Mouse (Mus musculus) CH12F3 (cell line): ENCODE results near the gene Tpst2.

Experiments used
- in situ Hi-C: fragments of 300-500 bp; cut with MboI; formaldehyde crosslinking; loops from 2 replicates; pipeline ENCODE4 v1.14.3; 2020; ENCODE audit warnings: low sequenced_read_pairs

Gene Tpst2

GRCm38 (mm10) chr5:112253169-112253568 is 23.3 kb upstream of the Tpst2 start:
- in situ Hi-C loops, result no loop called here

DNA sequence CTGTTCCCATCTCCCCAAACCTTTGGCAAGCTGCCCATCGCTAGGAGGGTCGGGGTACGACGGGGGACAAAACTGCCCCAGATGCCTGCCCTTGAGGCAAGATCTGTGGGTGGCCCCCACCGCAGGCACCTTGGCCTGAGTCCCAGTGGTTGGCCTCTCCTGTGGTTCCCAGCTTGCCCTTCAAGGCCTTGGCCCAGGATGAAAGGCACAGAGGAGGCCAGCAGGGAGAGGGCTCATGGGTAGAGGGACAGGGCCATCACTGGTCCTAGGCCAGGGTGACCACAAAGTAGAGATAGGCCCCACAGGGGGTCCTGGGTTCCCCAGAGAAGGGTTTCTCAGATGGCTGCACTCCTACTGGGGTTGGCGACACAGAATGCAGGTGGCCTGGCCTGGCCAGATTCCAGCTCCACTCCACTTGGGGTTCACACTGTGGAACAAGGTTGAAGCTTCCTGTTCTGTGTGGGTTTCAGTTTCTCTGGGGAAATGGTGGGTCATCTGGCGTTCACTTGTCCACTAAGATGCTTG is 22.1 kb upstream of the Tpst2 start:
- in situ Hi-C loops, result no loop called here

GRCm38 (mm10) chr5:112255426-112255825 is 21.1 kb upstream of the Tpst2 start, which contains the start of gene Crybb1:
Gene Crybb1 (plus strand): TSS chr5:112255815.
- in situ Hi-C loops, result no loop called here

GRCm38 (mm10) chr5:112256457-112256856 is 20.0 kb upstream of the Tpst2 start:
- in situ Hi-C loops, result no loop called here

GRCm38 (mm10) chr5:112257896-112258295 is 18.6 kb upstream of the Tpst2 start:
- in situ Hi-C loops, result no loop called here

DNA sequence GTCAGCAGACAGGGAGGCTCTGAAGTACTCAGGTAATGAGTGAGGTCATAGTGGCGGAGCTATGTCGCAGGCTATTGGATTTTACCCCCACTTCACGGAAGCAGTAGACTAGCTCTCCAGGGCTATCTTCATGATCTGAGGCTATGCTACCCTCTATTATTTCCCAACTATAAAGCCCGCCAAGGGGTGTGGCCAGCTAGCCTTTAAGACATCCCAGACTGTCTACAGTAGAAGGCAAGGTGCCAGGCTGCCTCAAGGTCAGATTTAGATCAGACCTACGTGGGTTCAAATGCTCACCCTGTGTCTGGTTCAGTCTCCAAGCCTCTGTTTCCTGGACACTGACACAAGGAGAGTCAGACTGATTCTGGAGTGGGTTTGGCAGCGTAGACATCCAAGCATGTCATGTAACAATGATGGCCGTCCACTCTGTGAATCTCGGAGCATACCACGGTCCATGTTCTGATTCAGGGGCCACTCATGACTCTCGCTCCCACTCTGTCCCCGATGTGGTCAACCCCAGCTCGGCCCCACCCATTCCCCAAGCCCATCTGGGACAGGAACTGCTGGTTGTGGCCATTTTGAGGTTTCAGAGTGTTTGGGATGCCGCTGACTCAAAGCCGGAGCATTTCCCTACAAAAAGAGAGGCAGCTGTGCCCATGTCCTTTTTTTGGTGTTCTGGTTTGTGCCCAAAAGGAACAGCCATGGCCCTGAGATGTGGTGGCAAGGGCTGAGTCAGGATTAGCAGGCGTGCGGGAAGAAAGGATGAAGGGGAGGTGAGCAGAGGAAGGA is 16.4 kb upstream of the Tpst2 start:
- in situ Hi-C loops, result no loop called here

DNA sequence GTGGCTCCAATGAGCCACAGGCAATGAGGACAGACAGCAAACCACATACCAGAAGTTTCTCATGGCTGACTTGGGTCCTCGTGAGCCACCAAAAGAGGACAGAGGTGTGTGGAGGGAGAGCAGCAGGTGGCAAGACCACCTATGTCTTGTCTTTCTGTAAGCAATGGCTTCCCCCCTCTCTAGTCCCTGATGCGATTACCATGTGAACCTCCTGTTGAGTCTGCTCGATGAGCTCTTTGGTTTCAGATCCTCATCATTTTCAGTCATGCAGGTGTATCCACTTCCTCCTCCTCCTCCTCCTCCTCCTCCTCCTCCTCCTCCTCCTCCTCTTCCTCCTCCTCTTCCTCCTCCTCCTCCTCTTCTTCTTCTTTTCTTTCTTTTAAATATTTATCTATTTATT is 15.7 kb upstream of the Tpst2 start:
- in situ Hi-C loops, result no loop called here

DNA sequence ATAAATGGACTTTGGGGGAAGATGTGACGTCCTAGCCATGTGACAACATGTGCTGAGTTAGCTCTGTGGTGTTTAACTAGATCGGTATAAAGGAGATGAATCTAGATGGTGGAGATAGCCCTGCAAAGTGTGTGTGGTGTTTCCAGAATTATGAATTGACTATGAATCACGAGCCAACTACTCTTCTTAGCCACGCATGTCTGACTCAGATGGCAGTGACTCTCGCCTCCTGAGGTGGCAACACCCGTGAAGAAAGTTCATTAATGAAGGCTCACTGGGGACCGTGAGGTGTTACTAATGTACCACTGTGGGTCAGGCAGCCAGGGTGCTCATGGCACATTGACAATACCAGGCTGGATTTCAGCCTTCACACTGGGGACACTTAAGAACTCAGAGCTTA is 12.4 kb upstream of the Tpst2 start:
- in situ Hi-C loops, result no loop called here

DNA sequence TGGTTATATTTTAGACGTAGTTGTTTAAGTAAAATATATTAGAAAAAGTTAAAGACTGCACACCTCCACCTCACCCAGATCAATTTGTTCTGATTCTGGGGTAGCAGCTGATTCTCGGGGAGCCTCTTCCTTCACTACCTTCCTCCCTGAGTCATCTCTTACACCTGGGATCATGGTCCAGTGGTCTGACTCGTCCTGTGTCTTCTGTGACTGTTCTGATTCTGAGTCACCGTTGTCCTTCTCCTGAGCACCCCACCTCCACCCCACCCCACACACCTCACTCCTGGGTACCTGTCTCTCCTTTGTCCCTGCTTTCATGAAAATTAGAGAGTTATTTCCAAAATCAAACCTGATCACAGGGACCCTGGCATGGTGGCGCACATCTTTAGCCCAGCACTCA is 11.4 kb upstream of the Tpst2 start:
- in situ Hi-C loops, result no loop called here

DNA sequence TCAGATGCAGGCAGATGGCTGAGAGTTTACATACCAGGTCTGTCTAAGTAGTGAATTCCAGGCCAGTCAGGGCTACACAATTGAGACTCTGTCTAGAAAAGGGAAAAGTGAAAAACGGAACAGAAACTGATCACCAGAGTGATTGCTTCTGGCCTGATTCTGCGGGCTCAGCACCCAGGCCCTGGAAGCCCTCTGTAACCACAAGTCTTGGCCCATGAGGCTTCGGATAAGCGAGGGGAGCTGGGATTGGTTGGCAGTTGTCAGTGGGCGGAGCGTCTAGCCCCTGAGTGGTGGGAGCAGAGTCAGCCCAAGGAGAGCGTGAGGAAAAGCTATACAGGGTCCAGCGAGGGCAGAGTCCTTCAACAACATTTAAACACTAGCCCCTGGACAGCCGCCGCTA is 11.0 kb upstream of the Tpst2 start:
- in situ Hi-C loops, result no loop called here

GRCm38 (mm10) chr5:112266011-112266777 is 10.3 kb upstream of the Tpst2 start:
- in situ Hi-C loops, result no loop called here

GRCm38 (mm10) chr5:112270764-112271541 is 5.5 kb upstream of the Tpst2 start:
- in situ Hi-C loops, result no loop called here

DNA sequence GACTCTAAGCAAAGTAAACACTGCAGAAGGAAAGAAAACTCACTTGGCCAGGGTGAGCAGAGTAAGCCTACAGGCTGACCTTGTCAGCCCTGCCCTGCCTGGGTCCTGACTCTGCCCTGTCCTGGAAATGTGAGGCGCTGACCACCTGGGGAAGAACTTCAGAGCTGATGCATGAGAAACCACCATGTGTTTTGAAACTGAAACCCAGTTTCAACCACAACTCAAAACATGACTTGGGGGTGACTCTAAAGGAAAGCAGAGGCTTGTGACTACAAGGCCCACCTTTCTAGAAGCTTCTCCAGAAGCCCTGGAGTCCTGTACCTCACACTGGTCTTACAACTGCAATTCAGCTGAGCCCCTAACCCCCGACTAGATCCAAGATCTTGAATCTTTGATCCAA is 3.6 kb upstream of the Tpst2 start:
- in situ Hi-C loops, result no loop called here

GRCm38 (mm10) chr5:112273746-112274463 is 2.6 kb upstream of the Tpst2 start:
- in situ Hi-C loops, result no loop called here

- in situ Hi-C loops, result no loop called here
Measured at GRCm38 (mm10) chr5:112275021-112275804, 1.3 kb upstream of the Tpst2 start.

GRCm38 (mm10) chr5:112276907-112277348 is 437 bp downstream of the Tpst2 start:
- in situ Hi-C loops, result no loop called here

- in situ Hi-C loops, result no loop called here
Measured at GRCm38 (mm10) chr5:112277906-112278470, 1.5 kb downstream of the Tpst2 start.

DNA sequence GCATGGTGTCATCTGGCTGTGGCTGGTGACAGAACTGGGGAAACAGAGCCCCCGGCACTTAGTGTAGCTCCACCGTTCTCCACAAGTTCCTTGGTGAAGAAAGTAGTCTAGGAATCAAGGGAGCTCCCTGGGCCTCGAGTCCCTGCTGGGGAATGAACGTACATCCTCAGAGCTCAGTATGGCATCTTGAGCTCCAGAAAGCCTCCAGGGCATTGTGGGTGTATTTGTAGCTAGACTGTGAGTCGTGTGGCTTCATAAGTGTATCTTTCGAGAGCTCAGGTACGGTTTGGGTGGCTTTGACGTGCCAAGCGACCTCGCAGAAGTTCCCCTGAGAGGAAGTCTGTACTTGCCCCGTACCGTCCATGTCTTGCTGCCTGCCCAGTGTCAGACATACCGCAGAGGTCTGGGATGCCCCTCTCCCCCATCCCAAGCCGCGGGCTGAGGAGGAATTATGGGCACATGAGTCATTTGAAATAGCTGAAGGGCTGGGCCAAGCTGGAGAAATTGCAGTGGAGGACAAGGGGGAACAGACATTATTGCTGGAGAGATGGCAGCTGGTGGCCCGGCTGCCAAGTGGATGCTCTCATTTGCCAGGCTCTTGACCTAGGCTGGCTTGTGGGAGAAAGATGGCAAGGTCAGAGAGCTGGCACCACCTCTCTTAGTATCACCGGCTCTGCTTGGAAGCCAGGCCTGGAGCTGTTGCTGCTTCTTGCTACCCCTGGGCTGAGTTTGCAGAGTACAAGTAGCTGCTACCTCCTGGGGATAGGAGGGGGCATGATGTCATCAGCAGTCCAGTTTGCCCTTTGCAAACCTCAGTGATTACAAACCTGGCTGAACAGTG is 2.9 kb downstream of the Tpst2 start:
- in situ Hi-C loops, result no loop called here
